Mouse (Mus musculus): ENCODE measurements around the gene Trmu.

Gene Trmu

DNA sequence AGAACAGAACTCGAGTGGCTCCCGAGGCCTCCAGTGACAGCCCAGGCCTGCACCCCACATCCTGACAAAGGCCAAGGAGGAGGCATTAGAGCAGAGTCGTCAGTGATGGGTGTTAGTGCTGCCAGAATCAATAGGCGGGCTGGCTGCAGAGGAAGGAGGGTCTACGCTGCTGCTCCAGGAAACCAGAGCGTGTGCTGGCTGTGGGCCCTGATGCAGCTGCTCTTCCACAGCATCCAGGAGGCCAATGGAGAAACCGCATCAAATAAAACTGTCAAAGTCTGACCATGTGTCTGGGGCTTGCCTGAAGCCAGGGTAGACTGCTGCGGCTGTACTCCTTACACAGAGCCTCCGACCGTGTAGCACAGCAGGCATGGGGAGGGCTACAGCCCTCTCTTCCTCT, 18.0 kb downstream of the Trmu start:
- no peak for DNase-seq

GRCm38 (mm10) chr15:85899396-85899795, 20.3 kb downstream of the Trmu start:
- DNase-seq = peak in 1 of 2 experiments; percentile 21

DNA sequence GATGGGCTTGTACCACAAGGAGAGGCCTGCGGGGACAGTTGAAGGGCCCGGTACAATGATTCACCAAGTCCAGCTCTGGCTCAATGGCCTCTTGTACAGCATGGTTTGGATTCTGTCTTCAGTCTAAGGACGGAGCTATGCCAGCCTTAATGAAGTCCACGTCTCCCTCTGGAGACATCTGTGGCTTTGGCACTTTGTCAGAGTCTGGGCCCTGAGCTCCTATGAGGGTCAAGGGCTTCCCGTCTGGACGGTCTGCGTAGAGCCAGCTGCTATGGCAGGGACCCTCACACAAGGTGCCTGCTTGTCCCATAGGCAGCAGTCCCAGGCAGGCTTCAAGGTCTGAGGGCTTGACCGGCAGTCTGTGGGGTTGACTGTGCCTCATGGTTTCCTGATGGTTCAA, 21.2 kb downstream of the Trmu start:
- no peak for DNase-seq

GRCm38 (mm10) chr15:85900801-85901200, 21.7 kb downstream of the Trmu start:
- DNase-seq = no peak

- no peak for DNase-seq
Measured at GRCm38 (mm10) chr15:85902505-85902904, 23.4 kb downstream of the Trmu start.

GRCm38 (mm10) chr15:85903826-85904225, 24.7 kb downstream of the Trmu start:
- no peak for DNase-seq

DNA sequence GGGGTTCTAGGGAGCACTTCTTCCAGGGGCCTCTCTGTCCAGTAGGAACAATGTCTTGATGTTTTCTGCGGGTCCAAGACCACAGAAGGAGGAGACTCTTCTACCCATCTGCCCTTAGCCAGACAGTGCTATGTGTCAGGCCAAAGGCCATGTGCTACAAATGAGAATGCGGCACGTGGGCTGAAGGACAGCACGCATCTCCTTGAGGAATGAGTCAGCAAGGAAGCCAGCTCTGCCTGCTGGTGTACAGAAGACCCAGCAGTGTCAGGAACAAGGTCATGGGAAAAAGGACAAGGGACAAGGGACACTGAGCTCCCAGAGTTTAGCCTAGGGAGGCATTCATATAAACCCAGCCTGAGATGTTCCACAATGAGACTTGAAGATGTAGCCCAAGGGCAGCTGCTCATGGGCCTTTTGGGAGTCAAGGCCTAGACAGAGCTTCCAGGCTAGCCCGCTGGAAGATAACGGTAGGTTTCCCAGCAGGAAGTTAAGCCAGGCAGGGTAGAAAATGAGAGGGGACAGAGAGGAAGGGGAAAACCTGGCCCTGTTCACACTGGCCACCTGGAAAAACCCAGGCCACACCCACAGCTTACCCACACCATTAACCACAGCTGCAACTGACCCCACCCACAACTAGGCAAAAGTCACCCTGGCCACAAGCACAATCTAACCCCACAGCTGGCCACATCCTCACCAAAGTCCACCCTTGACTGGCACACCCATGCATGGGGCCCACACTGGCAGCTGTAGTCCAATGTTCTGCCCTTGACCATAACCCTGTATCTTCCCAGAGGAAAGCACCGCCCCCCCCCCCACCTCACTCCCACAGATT, 29.8 kb downstream of the Trmu start:
- peak in 1 of 2 experiments; percentile 25 for DNase-seq

GRCm38 (mm10) chr15:85909492-85909829, 30.3 kb downstream of the Trmu start:
- no peak for DNase-seq

DNA sequence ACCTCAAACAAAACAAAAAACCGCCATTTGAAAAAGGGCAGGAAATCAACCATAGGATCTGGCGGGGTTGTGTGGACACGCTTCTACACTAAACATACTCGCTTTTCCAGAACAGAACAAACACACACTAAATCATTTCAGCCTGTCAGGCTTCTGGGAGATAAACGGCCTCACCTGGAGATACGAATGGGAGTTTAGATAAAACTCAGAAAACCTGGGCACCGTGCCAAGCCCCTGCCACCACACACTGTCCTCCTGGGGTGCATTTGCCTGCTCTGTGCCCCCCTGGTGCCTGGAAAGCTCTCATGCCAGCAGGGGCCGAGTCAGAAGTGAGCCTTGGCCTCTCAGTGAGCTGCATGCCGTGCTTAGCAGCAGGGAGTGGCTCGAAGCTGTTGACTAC, 30.8 kb downstream of the Trmu start:
- no peak for DNase-seq

DNA sequence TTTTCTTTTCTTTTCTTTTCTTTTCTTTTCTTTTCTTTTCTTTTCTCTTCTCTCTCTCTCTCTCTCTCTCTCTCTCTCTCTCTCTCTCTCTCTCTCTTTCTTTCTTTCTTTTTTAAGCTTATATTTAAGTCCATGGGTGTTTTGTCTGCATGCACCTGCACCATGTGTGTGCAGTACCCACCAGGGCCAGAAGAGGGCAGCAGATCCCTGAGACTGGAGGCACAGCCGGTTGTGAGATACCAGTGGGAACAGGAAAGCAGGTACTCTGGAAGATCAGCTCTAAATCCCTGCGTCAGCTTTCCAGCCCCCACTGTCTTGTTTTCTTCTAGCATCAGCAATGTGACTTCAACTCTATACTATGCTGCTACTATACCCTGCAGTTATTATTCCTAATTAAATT, 34.5 kb downstream of the Trmu start:
- peak; percentile 30 to 49 for DNase-seq

DNA sequence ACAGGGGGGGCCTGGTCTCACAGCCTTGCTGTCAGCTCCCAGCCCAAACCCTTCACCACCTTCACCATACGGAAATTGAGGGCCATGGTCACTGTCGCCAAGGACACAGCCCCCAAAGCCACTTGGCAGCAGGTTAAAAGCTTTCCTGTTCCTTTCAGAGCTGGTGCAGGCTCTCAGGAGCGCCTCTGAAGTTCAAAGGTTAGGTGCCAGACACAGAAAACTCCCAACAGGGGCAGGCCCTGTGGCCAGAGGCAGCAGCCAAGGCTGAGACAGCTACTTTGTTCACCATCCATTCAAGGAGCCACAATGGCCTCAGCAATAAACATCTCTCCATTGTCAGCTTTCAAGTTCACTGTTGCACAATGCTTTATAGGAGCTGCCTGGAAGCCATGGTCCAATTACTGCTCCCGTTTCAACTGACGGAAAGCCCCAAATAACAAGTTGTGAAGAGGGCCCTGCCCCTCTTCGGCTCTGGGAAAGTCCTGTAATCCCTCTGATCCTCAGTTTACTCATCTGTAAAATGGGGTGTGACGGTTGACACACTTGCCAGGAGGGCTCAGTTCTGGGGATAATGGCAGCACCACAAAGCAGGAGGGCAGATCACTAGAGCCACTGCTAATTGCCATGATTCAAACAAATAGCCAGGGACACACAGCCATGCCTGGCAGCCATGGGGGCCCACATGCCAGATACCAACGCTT, 40.2 kb downstream of the Trmu start:
- no peak for DNase-seq

GRCm38 (mm10) chr15:85919892-85920248, 40.8 kb downstream of the Trmu start:
- no peak for DNase-seq

- no peak for DNase-seq
Measured at GRCm38 (mm10) chr15:85921855-85922254, 42.7 kb downstream of the Trmu start.

DNA sequence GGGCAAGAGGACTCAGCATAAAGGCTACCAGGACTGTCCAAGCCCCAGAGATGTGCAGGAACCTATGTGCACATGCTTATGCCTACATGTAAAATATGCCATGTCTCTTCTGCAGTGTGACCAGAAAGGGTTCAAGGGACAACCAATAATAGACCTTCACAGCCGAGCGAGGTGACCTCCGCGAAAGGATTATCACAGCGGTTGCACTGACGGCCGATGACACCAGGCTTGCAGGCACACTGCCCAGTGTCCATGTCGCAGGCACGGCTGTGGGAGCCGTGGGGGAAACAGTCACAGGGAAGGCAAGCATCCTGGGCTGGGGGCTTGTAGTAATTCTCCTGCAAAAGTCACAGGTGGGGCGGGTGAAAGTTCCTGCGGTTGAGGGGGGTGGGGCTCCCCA, 49.0 kb downstream of the Trmu start:
- no peak for DNase-seq

GRCm38 (mm10) chr15:85935627-85936049, 56.5 kb downstream of the Trmu start:
- peak; percentile 83 to 89 for DNase-seq
